Comparison of ENCODE assay signal across 24 mouse cellular contexts in genomic region chr17:28837840-28838239, GRCm38 (mm10). TPM values are rescaled to one million over a fixed set of nuclear protein-coding genes. Genes with fewer than 3 reads are reported as not detected.
"Had no signal": no experiment of that assay in that cellular context is flagged by ENCODE, and none has a peak within 500 bp of the region (broad histone marks: within the 10 kb centered on the region; RNA-seq: fewer than 3 reads in every experiment).

No protein-coding gene starts in this region.

- H3K4me1 ChIP-seq: lung, embryonic 15.5 days; midbrain, embryonic 10.5 days; midbrain, embryonic 13.5 days; neural tube, embryonic 12.5 days; neural tube, embryonic 15.5 days had no signal

- DNase-seq: kidney, adult 2 months; layer of hippocampus, postnatal 36 days; lung, adult 18-20 months; lung, postnatal 10 days; lung, postnatal 36 days; right cerebral cortex, adult 18-20 months; right cerebral cortex, postnatal 14 days; right cerebral cortex, postnatal 4 days; thymus, adult 18-20 months; thymus, postnatal 36 days had no signal

- H3K4me2 ChIP-seq: lung, embryonic 15.5 days; midbrain, embryonic 13.5 days; neural tube, embryonic 12.5 days; neural tube, embryonic 15.5 days had no signal

- H3K4me3 ChIP-seq: layer of hippocampus, adult 2 months; left cerebral cortex, adult 2 months; lung, embryonic 15.5 days; megakaryocyte, embryonic 14.5 days; midbrain, embryonic 10.5 days; midbrain, embryonic 13.5 days; neural tube, embryonic 12.5 days; neural tube, embryonic 15.5 days had no signal

- H3K9ac ChIP-seq: lung, embryonic 15.5 days; midbrain, embryonic 13.5 days; neural tube, embryonic 12.5 days; neural tube, embryonic 15.5 days had no signal

- H3K27ac ChIP-seq: kidney, postnatal 0 days; layer of hippocampus, adult 2 months; left cerebral cortex, adult 2 months; lung, embryonic 15.5 days; midbrain, embryonic 10.5 days; midbrain, embryonic 13.5 days; neural tube, embryonic 12.5 days; neural tube, embryonic 15.5 days had no signal

- H3K27me3 ChIP-seq: lung, embryonic 15.5 days; megakaryocyte, embryonic 14.5 days; midbrain, embryonic 13.5 days; neural tube, embryonic 12.5 days; neural tube, embryonic 15.5 days had no signal

- H3K9me3 ChIP-seq: lung, embryonic 15.5 days; neural tube, embryonic 12.5 days; neural tube, embryonic 15.5 days had no signal

- ATAC-seq: inflammation-experienced regulatory T-cells, adult 6 months; intestine, embryonic 16.5 days; midbrain, embryonic 13.5 days had no signal

RNA-seq across cellular contexts. Expression of gene Pnpla1, which starts 20.4 kb away (rescaled TPM):
- polyA plus RNA-seq: inflammation-experienced regulatory T-cells, adult 6 months; kidney, adult 2 months; kidney, embryonic 14.5 days; kidney, postnatal 0 days; limb, embryonic 11.5 days; lung, embryonic 15.5 days; midbrain, embryonic 10.5 days; midbrain, embryonic 13.5 days; midbrain, postnatal 0 days; neural tube, embryonic 12.5 days had no signal
